Mouse (Mus musculus) left cerebral cortex, postnatal 14 days (tissue): ENCODE measurements around the gene Haus4. TPM values are rescaled to one million over a fixed set of nuclear protein-coding genes. Genes with fewer than 3 reads are reported as not detected.
A peak's percentile ranks its signal among the peaks of the same experiment; 100 is the strongest.

ENCODE experiments used
- DNase-seq, 2 experiments: peaks; one replicate each; pipeline ENCODE4 v3.0.0; 2021 to 2022; ENCODE audit warnings: low spot score in 2 of 2, mixed read lengths in 1 of 2
- intact Hi-C: fragments of 180-260 bp; cut with DNase I; formaldehyde crosslinking; loops from one replicate; pipeline ENCODE4 v1.15.1; 2025
- total RNA-seq, 2 experiments: library from RNA; stranded (reverse); gene quantifications; 2 replicates each; pipeline ENCODE4 v1.2.3; 2021

Gene Haus4
- total RNA-seq, 2 experiments from 2014 or later = 2.4 to 4.9 TPM

- intact Hi-C loops = no loop called here
- no peak for DNase-seq
These were observed 37.6 kb downstream of the Haus4 start for GRCm38 (mm10) chr14:54516710-54517310.

- intact Hi-C loops = no loop called here
- no peak for DNase-seq
These were observed 44.6 kb downstream of the Haus4 start for GRCm38 (mm10) chr14:54509774-54510173.

GRCm38 (mm10) chr14:54503092-54503491 lies 51.3 kb downstream of the Haus4 start:
- intact Hi-C loops = no loop called here
- no peak for DNase-seq

- intact Hi-C loops = no loop called here
- no peak for DNase-seq
These were observed 53.1 kb downstream of the Haus4 start for GRCm38 (mm10) chr14:54501365-54501764.

GRCm38 (mm10) chr14:54499330-54499729 lies 55.1 kb downstream of the Haus4 start:
- intact Hi-C loops = loop anchor here (10.0 kb wide), 1 partner anchor 275 kb away; no protein-coding TSS in a partner anchor
- DNase-seq = no peak

GRCm38 (mm10) chr14:54496706-54497105 lies 57.7 kb downstream of the Haus4 start:
- no peak for DNase-seq
- intact Hi-C loops = loop anchor here (10.0 kb wide), 1 partner anchor 272 kb away; no protein-coding TSS in a partner anchor

GRCm38 (mm10) chr14:54494234-54494633 lies 60.2 kb downstream of the Haus4 start:
- peak in 1 of 2 experiments; percentile 71 for DNase-seq
- intact Hi-C loops = loop anchor here (10.0 kb wide), 1 partner anchor 269 kb away; no protein-coding TSS in a partner anchor

GRCm38 (mm10) chr14:54493236-54493635 lies 61.2 kb downstream of the Haus4 start:
- no peak for DNase-seq
- intact Hi-C loops = loop anchor here (10.0 kb wide), 1 partner anchor 268 kb away; no protein-coding TSS in a partner anchor

GRCm38 (mm10) chr14:54492345-54493131 lies 61.9 kb downstream of the Haus4 start:
- intact Hi-C loops = loop anchor here (10.0 kb wide), 1 partner anchor 268 kb away; no protein-coding TSS in a partner anchor

More at GRCm38 (mm10) chr14:54492345-54493131, 61.9 kb downstream of the Haus4 start:
- DNase-seq = peak; percentile 38 to 56

Other genes with a start within 250 kb of the Haus4 start
- 10 to 100 TPM; 61.3 to 65.4 TPM for gene Oxa1l, start 193.8 kb downstream of the Haus4 start, total RNA-seq
- 1 to 10 TPM; 1.5 to 2.5 TPM for gene Slc7a7, start 136.8 kb downstream of the Haus4 start, total RNA-seq
- 10 to 100 TPM; 79.5 to 91.5 TPM for gene Mrpl52, start 127.7 kb downstream of the Haus4 start, total RNA-seq
- 10 to 100 TPM; 19.0 to 22.0 TPM for gene Mmp14, start 123.0 kb downstream of the Haus4 start, total RNA-seq
- 10 to 100 TPM; 23.2 to 31.3 TPM for gene Lrp10, start 90.5 kb downstream of the Haus4 start, total RNA-seq
- 1 to 10 TPM; 7.4 to 9.6 TPM for gene Rem2, start 78.5 kb downstream of the Haus4 start, total RNA-seq
- gene Prmt5, start 37.1 kb downstream of the Haus4 start, total RNA-seq = 10 to 100 TPM; 69.4 to 72.0 TPM
- 1 to 10 TPM; 2.7 to 3.1 TPM for gene Ajuba, start 22.9 kb upstream of the Haus4 start, total RNA-seq
- gene 4931414P19Rik, start 51.4 kb upstream of the Haus4 start, total RNA-seq = 1 to 10 TPM; 4.4 to 7.4 TPM
- gene Psmb5, start 63.4 kb upstream of the Haus4 start, total RNA-seq = 100 to 1,000 TPM; 185 to 188 TPM
- under 1 TPM in 1 of 2 experiments, not detected in 1; 0.30 TPM for gene Psmb11, start 66.8 kb upstream of the Haus4 start, total RNA-seq
- gene Gm17606, start 86.3 kb upstream of the Haus4 start, total RNA-seq = not detected
- gene Cdh24, start 86.7 kb upstream of the Haus4 start, total RNA-seq = 10 to 100 TPM; 10.5 to 12.2 TPM
- 10 to 100 TPM; 23.4 to 23.8 TPM for gene 1700123O20Rik, start 131.6 kb upstream of the Haus4 start, total RNA-seq
- 100 to 1,000 TPM; 183 to 184 TPM for gene Acin1, start 132.3 kb upstream of the Haus4 start, total RNA-seq
- not detected for gene Gm29776, start 144.2 kb upstream of the Haus4 start, total RNA-seq
- gene Cebpe, start 157.6 kb upstream of the Haus4 start, total RNA-seq = not detected
- 10 to 100 TPM; 68.7 to 70.6 TPM for gene Slc7a8, start 227.3 kb upstream of the Haus4 start, total RNA-seq